Mouse (Mus musculus) left cerebral cortex, postnatal 4 days (tissue): ENCODE results near the gene Cbfa2t3. TPM values are rescaled to one million over a fixed set of nuclear protein-coding genes. Genes with fewer than 3 reads are reported as not detected.
"Not testable (repeated sequence)": the region's sequence is repeated elsewhere in the genome, so short reads cannot be mapped to it uniquely, and the experiment has no call there.

ENCODE experiments used
- DNase-seq: peaks from one replicate; pipeline ENCODE4 v3.0.0-alpha.2; 2022
- intact Hi-C: fragments of 180-260 bp; cut with DNase I; formaldehyde crosslinking; loops from one replicate; pipeline ENCODE4 v1.15.1; 2025
- total RNA-seq, 2 experiments: library from RNA; stranded (reverse); gene quantifications; 2 replicates each; pipeline ENCODE4 v1.2.3; 2021

Gene Cbfa2t3
- total RNA-seq, 2 experiments from 2014 or later: 20.7 to 20.8 TPM

DNA sequence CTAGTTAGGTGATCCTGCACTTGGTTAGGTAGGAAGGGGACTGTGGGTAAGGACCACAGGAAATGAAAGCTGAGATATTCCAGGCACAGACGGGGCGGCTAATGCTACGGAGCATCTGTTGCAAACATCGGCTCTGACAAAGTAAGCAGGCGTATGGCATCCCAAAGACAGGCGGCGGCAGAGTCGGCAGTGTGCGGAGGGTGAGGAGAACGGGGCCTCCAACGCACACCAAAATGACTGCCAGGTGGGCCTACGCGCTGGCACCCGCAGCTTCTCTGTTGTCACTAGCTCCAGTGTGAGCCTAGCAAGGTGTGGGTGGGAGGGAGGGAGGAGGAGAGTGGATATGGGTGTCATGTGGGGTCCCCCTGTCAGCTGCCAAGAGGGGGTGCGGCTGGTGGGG lies 57.5 kb downstream of the Cbfa2t3 start:
- intact Hi-C loops: no loop called here
- no peak for DNase-seq

- DNase-seq: no peak
- intact Hi-C loops: no loop called here
Measured at GRCm38 (mm10) chr8:122640825-122641224, 58.1 kb downstream of the Cbfa2t3 start.

DNA sequence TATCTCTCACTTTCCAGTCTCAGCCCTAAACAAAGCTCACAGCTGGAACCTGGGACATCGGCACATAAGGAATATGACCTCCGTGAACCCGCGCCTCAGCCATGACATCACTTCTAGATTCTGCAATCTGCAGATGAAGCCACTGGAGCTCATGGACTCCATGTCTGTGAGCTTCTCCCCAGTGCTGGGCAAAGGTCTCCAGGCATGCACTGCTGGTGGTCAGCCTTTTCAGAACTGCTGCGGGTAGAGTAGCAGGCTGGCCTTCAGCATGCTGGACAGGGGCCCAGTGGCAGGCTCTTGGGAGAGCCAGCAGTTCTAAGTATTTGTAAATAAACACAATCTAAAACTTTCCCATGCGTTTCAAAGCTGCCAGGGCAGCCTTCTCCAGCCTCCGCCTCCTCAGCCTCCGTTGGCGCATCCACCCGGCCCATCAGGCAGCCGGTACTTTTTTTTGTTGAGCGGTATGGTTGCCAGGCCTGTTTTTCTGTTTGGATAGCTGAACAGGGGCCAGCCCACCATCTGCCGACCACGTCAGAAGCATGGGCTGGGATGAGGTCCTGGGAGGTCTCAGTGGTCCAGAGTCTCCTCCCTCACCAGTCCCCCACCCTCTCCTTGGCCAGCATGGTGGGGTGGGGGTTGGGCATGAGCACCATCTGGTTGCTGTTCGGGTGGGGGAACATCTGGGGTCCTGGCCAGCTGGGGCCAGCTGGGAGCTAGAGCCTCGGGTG lies 59.2 kb downstream of the Cbfa2t3 start:
- DNase-seq: peak; percentile 95
- intact Hi-C loops: loop anchor here (5.0 kb wide), 1 partner anchor 183 kb away; no protein-coding TSS in a partner anchor

- intact Hi-C loops: loop anchor here (5.0 kb wide), 1 partner anchor 184 kb away; no protein-coding TSS in a partner anchor
- peak; percentile 78 for DNase-seq
Measured at GRCm38 (mm10) chr8:122638601-122639000, 60.3 kb downstream of the Cbfa2t3 start.

DNA sequence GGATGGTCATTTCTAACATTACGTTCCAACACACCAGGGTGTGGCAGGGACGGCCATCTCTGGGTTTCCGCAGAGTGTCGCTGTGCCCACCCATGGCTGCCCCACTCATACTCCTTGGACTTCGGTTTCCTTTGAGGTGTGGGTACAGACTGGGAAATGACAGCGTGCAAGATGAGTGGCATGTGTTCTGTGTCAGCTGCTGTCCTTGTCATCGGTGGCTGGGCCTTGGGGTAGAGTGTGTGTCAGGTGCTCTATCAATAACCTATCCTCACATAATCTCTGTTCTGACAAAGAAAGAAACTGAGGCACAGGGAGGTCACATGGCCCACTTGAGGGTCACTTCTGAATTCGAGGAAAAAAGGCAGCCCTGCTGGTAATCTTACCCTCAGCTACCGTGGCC lies 61.7 kb downstream of the Cbfa2t3 start:
- DNase-seq: no peak
- intact Hi-C loops: loop anchor here (5.0 kb wide), 1 partner anchor 185 kb away; no protein-coding TSS in a partner anchor

- intact Hi-C loops: loop anchor here (5.0 kb wide), 1 partner anchor 186 kb away; no protein-coding TSS in a partner anchor
- no peak for DNase-seq
Measured at GRCm38 (mm10) chr8:122636803-122637175, 62.1 kb downstream of the Cbfa2t3 start.

- DNase-seq: no peak
- intact Hi-C loops: loop anchor here (5.0 kb wide), 1 partner anchor 186 kb away; no protein-coding TSS in a partner anchor
Measured at GRCm38 (mm10) chr8:122635878-122636802, 62.8 kb downstream of the Cbfa2t3 start.

DNA sequence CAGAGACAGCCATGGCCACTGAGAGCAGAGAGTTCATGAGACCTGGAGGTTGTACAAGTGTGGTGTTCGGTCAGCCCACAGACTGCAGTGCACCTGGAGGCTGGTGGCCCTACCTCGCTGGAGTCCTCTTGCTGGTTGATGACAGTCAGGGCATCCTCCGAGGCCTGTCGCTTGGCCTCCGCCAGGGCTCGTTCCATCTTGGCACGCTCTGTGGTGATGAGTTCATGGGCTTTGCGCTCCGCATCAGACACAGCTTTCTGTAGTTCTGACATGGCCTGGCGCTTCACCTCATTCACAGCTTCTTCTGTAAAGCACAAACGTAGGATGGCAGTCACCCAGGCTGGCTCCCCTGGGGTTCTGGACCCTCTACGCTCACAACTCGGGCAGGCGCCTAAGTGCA lies 65.7 kb downstream of the Cbfa2t3 start:
- intact Hi-C loops: no loop called here
- DNase-seq: no peak

DNA sequence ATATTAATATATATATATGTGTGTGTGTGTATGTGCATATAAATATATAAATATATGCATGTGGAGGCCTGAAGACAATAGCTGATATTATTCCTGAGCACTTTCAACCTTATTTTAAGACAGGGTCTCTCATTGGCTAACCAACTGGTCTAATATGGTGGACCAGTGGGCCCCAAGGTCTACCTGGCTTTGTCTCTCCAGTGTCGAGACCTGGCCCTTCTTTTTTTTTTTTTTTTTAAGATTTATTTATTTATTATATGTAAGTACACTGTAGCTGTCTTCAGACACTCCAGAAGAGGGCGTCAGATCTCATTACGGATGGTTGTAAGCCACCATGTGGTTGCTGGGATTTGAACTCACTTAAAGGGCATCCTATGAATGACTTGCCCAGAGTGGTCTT lies 66.8 kb downstream of the Cbfa2t3 start:
- intact Hi-C loops, DNase-seq: not testable (repeated sequence)

- intact Hi-C loops: no loop called here
- DNase-seq: no peak
Measured at GRCm38 (mm10) chr8:122630696-122631095, 68.2 kb downstream of the Cbfa2t3 start.

DNA sequence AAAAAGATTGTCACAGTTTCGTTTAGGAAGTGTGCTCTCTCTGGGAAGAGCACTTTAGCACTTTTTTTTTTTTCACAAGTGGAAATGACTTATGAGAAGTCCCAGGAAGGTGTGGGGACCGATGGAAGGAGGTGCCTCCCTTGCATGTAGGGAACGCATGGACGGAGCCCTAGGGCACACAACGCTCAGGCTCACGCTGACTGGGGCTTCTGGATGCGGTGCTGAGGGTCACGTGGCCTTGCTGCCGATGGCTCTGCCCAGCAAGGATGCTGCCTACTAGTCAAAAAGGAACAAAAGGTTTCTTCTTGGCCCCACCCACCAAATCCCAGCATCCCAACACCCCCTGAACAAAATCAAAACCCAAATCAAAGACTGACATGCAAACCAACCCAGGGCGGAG lies 69.5 kb downstream of the Cbfa2t3 start:
- no peak for DNase-seq
- intact Hi-C loops: no loop called here

GRCm38 (mm10) chr8:122626896-122627295 lies 72.0 kb downstream of the Cbfa2t3 start:
- no peak for DNase-seq
- intact Hi-C loops: no loop called here

DNA sequence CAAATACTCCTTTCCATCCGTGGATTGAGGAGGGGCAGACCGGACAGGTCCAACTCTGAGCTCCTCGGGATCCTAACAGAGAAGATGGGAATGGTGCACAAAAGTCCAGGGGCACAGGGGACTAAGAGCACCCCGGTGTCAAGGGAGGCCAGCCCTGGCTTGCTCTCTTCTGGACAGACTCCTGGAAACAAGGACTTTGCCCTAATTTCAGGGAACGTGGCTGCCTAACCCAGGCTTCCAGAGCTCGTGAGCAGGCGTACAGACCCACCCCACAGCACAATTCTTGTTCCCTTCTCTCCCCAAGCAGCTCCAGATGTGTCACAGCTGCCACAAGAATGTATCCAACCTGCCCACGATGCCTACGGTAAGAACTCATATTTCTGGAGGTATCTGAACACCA lies 73.1 kb downstream of the Cbfa2t3 start:
- DNase-seq: no peak
- intact Hi-C loops: no loop called here

- intact Hi-C loops: no loop called here
- DNase-seq: no peak
Measured at GRCm38 (mm10) chr8:122624653-122625052, 74.3 kb downstream of the Cbfa2t3 start.

DNA sequence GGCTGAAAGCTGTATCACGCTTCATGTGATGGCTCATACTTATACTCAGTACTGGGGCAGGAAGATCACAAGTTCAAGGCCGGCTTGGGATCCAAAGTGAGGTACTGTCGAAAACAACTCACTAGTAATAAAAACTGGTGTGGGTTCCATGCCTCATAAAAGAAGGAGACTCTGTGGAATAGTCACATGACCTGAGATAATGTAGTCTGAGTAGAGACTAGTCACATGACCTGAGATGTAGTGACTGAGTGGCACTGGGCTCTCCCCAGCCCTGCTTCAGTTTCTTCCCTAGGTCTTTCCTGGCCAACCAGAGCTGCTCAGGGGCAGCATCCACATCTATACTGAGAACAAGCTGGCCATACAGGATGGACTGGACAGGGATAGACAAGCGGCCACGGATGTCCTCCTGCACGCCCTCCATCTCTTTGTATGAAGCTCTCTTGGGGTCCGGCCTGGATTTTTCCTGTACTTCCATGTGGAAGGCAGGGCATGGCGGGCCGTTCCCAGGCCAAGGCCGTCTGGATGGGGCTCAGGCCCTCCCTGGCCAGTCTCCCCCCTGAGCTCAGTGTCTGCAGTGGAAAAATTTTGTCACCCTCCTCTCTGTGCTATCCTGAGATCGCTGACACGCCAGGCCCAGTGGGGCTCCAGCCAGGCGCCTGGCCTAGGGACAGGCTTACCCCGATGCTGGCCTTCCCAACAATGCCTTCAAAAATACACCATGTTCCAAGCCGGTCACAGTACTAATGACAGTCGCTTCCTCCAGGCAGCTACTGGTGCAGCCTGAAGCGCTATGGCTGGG lies 74.9 kb downstream of the Cbfa2t3 start:
- intact Hi-C loops: no loop called here
- no peak for DNase-seq

- intact Hi-C loops: no loop called here
Measured at GRCm38 (mm10) chr8:122622727-122623126, 76.2 kb downstream of the Cbfa2t3 start, which contains the start of gene Pabpn1l. Pabpn1l (minus strand) TSS chr8:122622739.

DNA sequence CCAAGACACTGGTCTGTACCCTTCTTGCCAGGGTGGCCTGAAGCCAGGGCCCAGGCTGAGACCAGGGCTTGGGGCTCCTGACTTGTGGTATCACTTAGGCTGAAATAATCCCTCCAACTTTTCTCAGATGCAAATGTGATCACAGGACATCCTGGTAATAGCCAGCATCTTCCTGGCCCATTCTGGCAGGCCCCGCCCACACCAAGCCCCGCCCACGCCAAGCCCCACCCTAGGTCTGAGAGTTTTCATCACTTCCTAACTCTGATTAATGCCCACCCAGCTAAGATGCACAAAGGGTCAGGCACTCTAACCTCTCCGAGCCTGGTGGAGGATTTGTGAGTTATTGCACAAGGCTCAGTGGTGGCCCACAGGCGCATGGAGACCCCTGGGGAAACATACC lies 78.5 kb downstream of the Cbfa2t3 start:
- no peak for DNase-seq
- intact Hi-C loops: no loop called here

More at GRCm38 (mm10) chr8:122622727-122623126, 76.2 kb downstream of the Cbfa2t3 start, which contains the start of gene Pabpn1l:
- no peak for DNase-seq

GRCm38 (mm10) chr8:122618660-122619378 lies 80.1 kb downstream of the Cbfa2t3 start:
- no peak for DNase-seq
- intact Hi-C loops: loop anchor here (5.0 kb wide), 1 partner anchor 213 kb away; no protein-coding TSS in a partner anchor

DNA sequence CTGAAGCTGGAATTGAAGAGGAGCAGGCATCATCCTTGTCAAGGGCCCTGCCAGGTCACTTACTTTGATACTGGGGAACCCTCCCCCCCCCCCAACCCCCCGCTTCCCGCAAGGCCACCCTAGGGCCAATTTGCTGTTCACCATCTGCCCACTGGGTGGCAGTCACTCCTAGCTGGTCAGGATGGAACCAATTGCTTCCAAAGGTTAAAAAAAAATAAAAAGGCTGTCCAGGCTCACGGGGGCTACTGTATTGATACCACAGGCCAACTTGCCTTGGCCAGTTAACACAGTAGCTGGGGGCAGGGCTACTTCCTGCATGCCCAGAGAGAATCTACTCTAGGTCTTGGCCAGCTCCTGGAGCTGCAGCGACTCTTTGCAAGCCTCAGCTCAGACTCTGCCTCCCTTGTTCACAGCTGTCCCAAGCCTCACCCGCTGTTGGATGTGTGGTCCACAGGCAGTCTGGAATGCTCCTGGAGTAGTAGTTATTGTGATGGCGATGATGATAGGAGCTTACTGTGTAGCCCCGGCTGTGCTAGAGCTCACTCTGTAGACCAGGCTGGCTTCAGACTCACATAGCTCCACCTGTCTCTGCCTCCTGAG lies 80.9 kb downstream of the Cbfa2t3 start:
- intact Hi-C loops: loop anchor here (5.0 kb wide), 1 partner anchor 214 kb away; no protein-coding TSS in a partner anchor
- DNase-seq: peak; percentile 86
